Mouse (Mus musculus): ENCODE measurements around the gene Fermt1. TPM values are rescaled to one million over a fixed set of nuclear protein-coding genes. Genes with fewer than 3 reads are reported as not detected.

The Fermt1 gene
- polyA plus RNA-seq, 1 experiment from 2014 or later: 0.88 TPM

GRCm38 (mm10) chr2:132943997-132944396 lies 1.7 kb downstream of the Fermt1 start:
- Histone ChIP-seq H3K4me2 (no peak overlapping the region), H3K27ac (replicated peaks) (no peak overlapping the region), H3K9me3 (no peaks in the 10 kb centered on the region), H3K36me3 (no peaks in the 10 kb centered on the region), H3K4me3 (no peak overlapping the region), H3K27me3 (replicated peaks) (peaks cover 72% of the 10 kb centered on the region), H3K4me1 (peaks cover 14% of the 10 kb centered on the region), H3K9ac (no peak overlapping the region)
- WGBS: 36% methylated on average over 13 of the region's 13 CpGs
- ATAC-seq (ENCODE audit: extremely low read depth, insufficient number of reproducible peaks, low FRiP score, low TSS enrichment): no peak

DNA sequence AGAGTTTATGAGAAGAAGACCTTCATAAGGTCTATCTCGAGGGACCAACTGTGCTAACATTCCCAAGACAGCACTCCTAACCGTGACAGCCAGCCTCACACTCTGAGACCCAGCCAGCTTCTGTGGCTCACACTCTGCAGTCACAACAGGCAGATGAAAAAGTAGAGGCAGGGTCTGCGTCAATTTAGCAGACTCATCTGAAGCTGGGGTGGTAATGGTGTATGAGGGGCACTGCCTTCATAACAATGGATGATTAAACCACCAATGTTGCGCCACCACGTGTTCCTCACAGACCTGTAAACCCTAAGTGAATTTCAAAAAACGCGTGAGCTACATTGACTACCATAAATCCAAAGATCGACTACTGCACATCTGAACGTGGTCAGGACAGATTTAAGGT lies 2.1 kb downstream of the Fermt1 start:
- H3K4me3 ChIP-seq: no peak overlapping the region
- ATAC-seq (ENCODE audit: extremely low read depth, insufficient number of reproducible peaks, low FRiP score, low TSS enrichment): no peak
- no peak overlapping the region for H3K4me2 ChIP-seq
- H3K27me3 ChIP-seq (replicated peaks): peaks cover 71% of the 10 kb centered on the region
- H3K27ac ChIP-seq (replicated peaks): no peak overlapping the region
- no peaks in the 10 kb centered on the region for H3K9me3 ChIP-seq
- no peak overlapping the region for H3K9ac ChIP-seq
- H3K4me1 ChIP-seq: peaks cover 14% of the 10 kb centered on the region
- H3K36me3 ChIP-seq: no peaks in the 10 kb centered on the region
- WGBS: 42% methylated on average over 9 of the region's 9 CpGs

- Histone ChIP-seq H3K9me3 (no peaks in the 10 kb centered on the region; the same call in 1 of the 2 replicates), H3K4me2 (no peak overlapping the region), H3K4me1 (no peaks in the 10 kb centered on the region), H3K27me3 (replicated peaks) (peaks cover 29% of the 10 kb centered on the region), H3K4me3 (no peak overlapping the region), H3K36me3 (no peaks in the 10 kb centered on the region), H3K27ac (replicated peaks) (no peak overlapping the region), H3K9ac (no peak overlapping the region)
- no peak for ATAC-seq (ENCODE audit: extremely low read depth, insufficient number of reproducible peaks, low FRiP score, low TSS enrichment)
- 82% methylated on average over 14 of the region's 14 CpGs for WGBS
These were observed 6.7 kb downstream of the Fermt1 start for GRCm38 (mm10) chr2:132939056-132939455.

DNA sequence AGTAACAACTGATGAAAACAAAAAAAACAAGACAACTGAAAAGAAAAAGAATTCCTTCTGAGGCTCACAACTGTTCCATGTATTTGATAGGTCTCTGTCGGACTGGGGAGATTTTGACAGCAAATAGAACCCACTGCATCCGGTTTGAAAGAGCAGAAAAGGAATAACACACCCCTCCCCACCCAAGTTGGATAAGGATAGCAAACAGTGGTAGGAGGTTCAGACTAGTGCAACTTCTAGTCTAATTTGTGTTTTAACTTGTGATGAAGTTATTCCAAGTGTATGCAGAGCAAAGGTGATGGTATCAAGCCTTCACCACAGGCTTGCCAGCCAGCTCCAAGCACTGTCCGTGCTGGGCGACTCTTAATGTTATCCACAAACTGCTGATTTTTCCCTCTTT lies 9.5 kb downstream of the Fermt1 start:
- ATAC-seq (ENCODE audit: extremely low read depth, insufficient number of reproducible peaks, low FRiP score, low TSS enrichment): no peak
- Histone ChIP-seq H3K27me3 (replicated peaks) (peaks cover 8% of the 10 kb centered on the region), H3K4me3 (no peak overlapping the region), H3K4me1 (no peaks in the 10 kb centered on the region), H3K27ac (replicated peaks) (no peak overlapping the region), H3K4me2 (no peak overlapping the region), H3K9ac (no peak overlapping the region), H3K9me3 (no peaks in the 10 kb centered on the region; the same call in 1 of the 2 replicates), H3K36me3 (no peaks in the 10 kb centered on the region)
- 64% methylated on average over 4 of the region's 4 CpGs for WGBS

DNA sequence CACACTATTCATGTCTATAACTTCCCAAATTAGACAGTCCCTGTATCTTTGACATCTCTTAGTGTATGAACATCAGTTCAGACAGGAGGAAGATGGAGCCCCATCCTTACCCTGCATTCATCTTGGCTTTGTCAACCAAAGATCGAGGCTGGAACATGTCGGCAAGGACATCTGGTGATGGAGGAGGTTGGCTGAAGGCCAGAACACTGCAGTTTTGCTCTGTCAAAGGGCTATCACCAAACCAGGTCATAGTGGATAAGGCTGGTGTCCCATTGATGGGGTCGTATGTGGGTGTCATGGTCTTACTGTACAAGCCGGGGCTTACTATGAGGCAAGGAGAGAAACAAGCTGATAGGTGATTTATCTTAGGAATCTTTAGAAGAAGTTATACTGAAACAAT lies 11.0 kb downstream of the Fermt1 start:
- H3K9me3 ChIP-seq: no peaks in the 10 kb centered on the region; the same call in 1 of the 2 replicates
- H3K27ac ChIP-seq (replicated peaks): no peak overlapping the region
- 75% methylated on average over 4 of the region's 4 CpGs for WGBS

DNA sequence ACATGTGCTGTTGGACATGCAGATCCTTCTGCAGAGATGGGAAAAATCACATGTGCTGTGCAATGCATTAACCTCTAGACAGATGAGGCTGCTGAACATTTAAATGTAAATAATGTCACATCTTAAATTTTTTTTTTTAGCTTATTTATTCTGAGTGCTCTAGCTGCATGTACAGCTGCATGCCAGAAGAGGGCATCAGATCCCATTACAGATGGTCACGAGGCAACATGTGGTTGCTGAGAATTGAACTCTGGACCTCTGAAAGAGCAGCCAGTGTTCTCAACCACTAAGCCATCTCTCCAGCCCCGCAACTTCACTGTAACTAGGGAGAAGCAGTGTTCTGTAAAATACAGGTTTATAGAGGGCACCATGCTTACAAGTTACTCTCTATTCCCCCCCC lies 11.6 kb downstream of the Fermt1 start:
- ATAC-seq (ENCODE audit: extremely low read depth, insufficient number of reproducible peaks, low FRiP score, low TSS enrichment): no peak
- Histone ChIP-seq H3K27me3 (replicated peaks) (peaks cover 1% of the 10 kb centered on the region; the same call in 1 of the 2 replicates), H3K36me3 (no peaks in the 10 kb centered on the region), H3K4me1 (no peaks in the 10 kb centered on the region), H3K9me3 (no peaks in the 10 kb centered on the region; the same call in 1 of the 2 replicates), H3K27ac (replicated peaks) (no peak overlapping the region), H3K9ac (no peak overlapping the region), H3K4me3 (no peak overlapping the region), H3K4me2 (no peak overlapping the region)
- 70% methylated on average over 2 of the region's 2 CpGs for WGBS

More for the DNA sequence above, 11.0 kb downstream of the Fermt1 start:
- no peak for ATAC-seq (ENCODE audit: extremely low read depth, insufficient number of reproducible peaks, low FRiP score, low TSS enrichment)
- Histone ChIP-seq H3K4me3 (no peak overlapping the region), H3K27me3 (replicated peaks) (peaks cover 4% of the 10 kb centered on the region; the same call in 1 of the 2 replicates), H3K4me2 (no peak overlapping the region), H3K36me3 (no peaks in the 10 kb centered on the region), H3K9ac (no peak overlapping the region), H3K4me1 (no peaks in the 10 kb centered on the region)

- H3K4me1 ChIP-seq: no peaks in the 10 kb centered on the region
- H3K36me3 ChIP-seq: no peaks in the 10 kb centered on the region
- H3K9me3 ChIP-seq: no peaks in the 10 kb centered on the region
- H3K4me3 ChIP-seq: no peak overlapping the region
- no peak overlapping the region for H3K27ac ChIP-seq (replicated peaks)
- H3K9ac ChIP-seq: no peak overlapping the region
- no peak for ATAC-seq (ENCODE audit: extremely low read depth, insufficient number of reproducible peaks, low FRiP score, low TSS enrichment)
- H3K4me2 ChIP-seq: no peak overlapping the region
- H3K27me3 ChIP-seq (replicated peaks): no peaks in the 10 kb centered on the region
- 63% methylated on average over 2 of the region's 2 CpGs for WGBS
These were observed 16.7 kb downstream of the Fermt1 start for GRCm38 (mm10) chr2:132928999-132929398.

- 0 out of 2 replicates have a peak, but pooled peaks cover 4% of the 10 kb centered on the region for H3K4me1 ChIP-seq
- H3K9me3 ChIP-seq: no peaks in the 10 kb centered on the region
- H3K27me3 ChIP-seq (replicated peaks): no peaks in the 10 kb centered on the region
- no peaks in the 10 kb centered on the region for H3K36me3 ChIP-seq
- ATAC-seq (ENCODE audit: extremely low read depth, insufficient number of reproducible peaks, low FRiP score, low TSS enrichment): no peak
- H3K9ac ChIP-seq: no peak overlapping the region
- 46% methylated on average over 2 of the region's 2 CpGs for WGBS
- H3K27ac ChIP-seq (replicated peaks): no peak overlapping the region
- no peak overlapping the region for H3K4me2 ChIP-seq
- H3K4me3 ChIP-seq: no peak overlapping the region
These were observed 17.8 kb downstream of the Fermt1 start for GRCm38 (mm10) chr2:132927871-132928270.

GRCm38 (mm10) chr2:132927298-132927697 lies 18.4 kb downstream of the Fermt1 start:
- H3K9ac ChIP-seq: no peak overlapping the region
- H3K36me3 ChIP-seq: no peaks in the 10 kb centered on the region
- 0 out of 2 replicates have a peak, but pooled peaks cover 4% of the 10 kb centered on the region for H3K4me1 ChIP-seq
- no peaks in the 10 kb centered on the region for H3K9me3 ChIP-seq
- WGBS: 69% methylated on average over 2 of the region's 2 CpGs
- ATAC-seq (ENCODE audit: extremely low read depth, insufficient number of reproducible peaks, low FRiP score, low TSS enrichment): no peak
- H3K4me3 ChIP-seq: no peak overlapping the region
- no peaks in the 10 kb centered on the region for H3K27me3 ChIP-seq (replicated peaks)
- H3K27ac ChIP-seq (replicated peaks): no peak overlapping the region
- no peak overlapping the region for H3K4me2 ChIP-seq

DNA sequence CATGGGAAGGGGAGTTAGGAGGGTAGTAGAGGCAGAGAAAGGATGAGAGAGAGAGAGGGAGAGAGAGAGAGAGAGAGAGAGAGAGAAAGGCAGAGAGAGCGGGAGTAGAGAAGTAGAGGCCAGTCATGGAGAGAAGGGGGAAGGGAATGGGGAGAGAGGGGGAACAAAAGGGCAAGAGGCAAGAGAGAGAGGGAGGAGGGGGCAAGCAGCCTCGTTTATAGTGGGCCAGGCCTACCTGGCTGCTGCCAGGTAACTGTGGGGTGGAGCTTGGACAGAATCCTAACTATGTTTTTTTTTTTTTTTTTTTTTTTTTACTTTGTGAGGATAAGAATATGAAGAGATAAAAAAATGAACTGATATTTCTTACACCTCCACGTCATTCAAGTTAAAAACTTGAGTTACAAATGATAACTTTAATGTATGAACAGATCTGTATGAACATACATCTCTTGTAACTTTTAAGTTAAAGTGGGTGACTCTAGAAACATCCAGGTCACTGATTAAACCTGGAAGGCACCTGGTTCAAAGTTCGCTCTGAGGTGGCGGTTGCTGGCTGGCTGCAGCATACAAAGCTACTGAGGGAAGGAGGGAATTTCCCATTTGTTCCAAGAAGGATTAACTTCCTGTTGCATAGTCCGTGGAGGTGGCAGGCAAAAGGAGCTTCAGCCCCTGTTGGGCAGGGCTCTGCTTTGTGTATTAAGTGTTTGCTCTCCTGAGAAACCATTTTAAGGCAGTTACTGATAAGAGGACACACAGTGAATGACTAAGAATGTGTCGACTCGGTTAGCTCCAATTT lies 22.2 kb downstream of the Fermt1 start:
- Histone ChIP-seq H3K27ac (replicated peaks) (no peak overlapping the region), H3K4me2 (no peak overlapping the region), H3K4me3 (no peak overlapping the region), H3K27me3 (replicated peaks) (no peaks in the 10 kb centered on the region), H3K36me3 (no peaks in the 10 kb centered on the region), H3K9me3 (no peaks in the 10 kb centered on the region), H3K4me1 (0 out of 2 replicates have a peak, but pooled peaks cover 4% of the 10 kb centered on the region), H3K9ac (no peak overlapping the region)
- WGBS: 36% methylated on average over 8 of the region's 8 CpGs
- no peak for ATAC-seq (ENCODE audit: extremely low read depth, insufficient number of reproducible peaks, low FRiP score, low TSS enrichment)

DNA sequence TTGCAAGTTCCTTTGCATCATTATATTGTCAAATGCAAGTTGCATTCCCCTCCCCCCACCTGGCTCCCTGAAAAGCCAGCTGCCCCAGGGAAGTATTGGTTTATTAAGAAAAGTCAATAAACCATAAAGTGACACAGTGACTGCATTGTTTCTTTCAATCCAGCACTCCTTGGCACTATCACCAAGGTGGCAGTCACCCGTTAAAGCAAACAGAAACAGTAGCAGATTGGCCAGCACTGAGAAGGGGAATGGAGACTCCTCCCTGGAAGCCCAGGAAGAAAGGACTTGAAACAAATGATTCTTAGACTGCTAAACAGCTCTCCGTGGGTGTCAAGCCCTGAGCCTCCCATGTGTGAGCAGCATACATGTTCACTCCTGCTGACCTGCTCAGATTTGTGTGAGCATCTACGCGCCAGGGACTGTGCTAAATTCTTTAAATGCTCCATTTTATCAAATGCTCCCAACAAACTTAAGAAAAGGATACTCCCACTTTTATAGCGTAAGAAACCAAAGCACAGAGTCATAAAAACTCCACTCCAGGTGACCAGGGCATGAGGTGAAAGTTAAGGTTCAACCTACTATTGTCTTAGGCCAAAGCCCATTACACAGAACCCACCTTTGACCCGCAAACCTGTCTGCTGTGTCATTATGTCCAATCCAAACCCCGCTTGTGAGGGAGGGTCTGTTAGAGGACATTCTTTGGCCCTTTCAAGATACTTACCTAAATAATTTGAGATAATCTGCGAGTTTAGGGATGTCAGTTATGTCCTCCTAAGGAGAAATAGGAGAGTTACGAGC lies 23.4 kb downstream of the Fermt1 start:
- H3K27ac ChIP-seq (replicated peaks): no peak overlapping the region
- 71% methylated on average over 9 of the region's 9 CpGs for WGBS
- no peak overlapping the region for H3K4me3 ChIP-seq
- no peak overlapping the region for H3K4me2 ChIP-seq
- no peaks in the 10 kb centered on the region for H3K36me3 ChIP-seq
- ATAC-seq (ENCODE audit: extremely low read depth, insufficient number of reproducible peaks, low FRiP score, low TSS enrichment): no peak
- 0 out of 2 replicates have a peak, but pooled peaks cover 4% of the 10 kb centered on the region for H3K4me1 ChIP-seq
- no peaks in the 10 kb centered on the region for H3K27me3 ChIP-seq (replicated peaks)
- no peaks in the 10 kb centered on the region for H3K9me3 ChIP-seq
- H3K9ac ChIP-seq: no peak overlapping the region
